Mouse (Mus musculus) retina, adult 2 months (tissue): ENCODE results near the gene Tacr2.

ENCODE experiments used
- DNase-seq: peaks from one replicate; pipeline ENCODE4 v3.0.0-alpha.2; 2012; ENCODE audit warnings: low read depth, low spot score

Gene Tacr2

GRCm38 (mm10) chr10:62300006-62300827 lies 48.0 kb downstream of the Tacr2 start:
- peak; percentile 93 for DNase-seq

DNA sequence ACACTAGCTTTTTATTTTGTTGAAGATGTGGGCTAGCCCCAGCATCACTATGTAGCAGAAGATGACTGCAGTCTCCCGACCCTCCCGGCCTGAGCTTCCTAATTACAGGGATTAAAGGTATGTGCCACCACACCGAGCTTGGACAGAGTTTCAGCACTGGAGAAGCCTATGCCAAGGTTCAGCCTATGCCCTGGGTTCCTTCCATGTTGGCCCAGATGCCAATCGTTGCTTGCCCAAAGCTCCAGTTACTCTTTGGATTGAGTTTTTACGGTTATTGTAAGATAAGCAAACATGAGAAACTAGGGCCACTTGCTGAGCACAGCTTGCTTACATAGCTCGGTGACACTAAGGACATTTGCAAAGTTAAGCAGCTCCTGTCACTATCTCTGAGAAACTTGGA lies 52.9 kb downstream of the Tacr2 start:
- no peak for DNase-seq

GRCm38 (mm10) chr10:62306483-62306882 lies 54.2 kb downstream of the Tacr2 start:
- DNase-seq, result no peak

GRCm38 (mm10) chr10:62308896-62309491 lies 56.8 kb downstream of the Tacr2 start:
- no peak for DNase-seq

- no peak for DNase-seq
Observed at GRCm38 (mm10) chr10:62309593-62309992, 57.4 kb downstream of the Tacr2 start.

DNA sequence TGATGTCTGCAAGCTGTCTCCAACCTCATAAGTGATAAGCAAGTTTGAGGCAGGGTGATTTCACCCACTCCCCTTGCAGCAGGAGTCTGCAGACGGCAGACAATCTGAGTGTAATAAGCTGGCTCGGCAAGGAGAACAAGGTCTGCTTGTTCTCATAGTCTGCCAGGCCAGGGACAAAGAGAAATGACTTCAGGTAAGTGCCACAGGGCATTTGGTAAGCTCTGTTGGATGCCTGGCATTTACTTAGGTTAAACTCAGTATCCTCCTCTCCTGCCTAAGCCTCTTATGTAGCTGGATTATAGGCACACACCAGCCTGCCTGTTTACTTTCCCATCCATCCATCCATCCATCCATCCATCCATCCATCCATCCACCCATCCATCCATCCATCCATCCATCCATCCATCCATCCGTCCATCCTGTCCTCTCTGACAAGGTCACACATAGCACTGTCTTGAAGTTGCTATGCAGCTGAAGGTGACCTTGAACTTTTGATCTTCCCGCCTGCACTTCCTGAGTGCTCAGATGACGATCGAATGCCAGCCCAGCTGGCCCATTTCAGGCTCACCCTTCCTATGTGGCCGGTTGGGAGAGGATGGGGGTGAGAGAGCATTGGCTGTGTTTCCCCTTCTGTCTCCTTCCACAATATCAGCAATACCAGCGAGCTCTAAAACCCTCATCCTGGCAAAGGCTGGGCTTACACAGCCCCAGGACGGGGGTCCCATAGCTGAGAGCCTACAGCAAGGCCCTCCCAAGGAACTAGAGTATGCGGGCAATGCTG lies 58.2 kb downstream of the Tacr2 start:
- DNase-seq, result peak; percentile 69

GRCm38 (mm10) chr10:62311464-62311863 lies 59.2 kb downstream of the Tacr2 start:
- DNase-seq, result no peak

DNA sequence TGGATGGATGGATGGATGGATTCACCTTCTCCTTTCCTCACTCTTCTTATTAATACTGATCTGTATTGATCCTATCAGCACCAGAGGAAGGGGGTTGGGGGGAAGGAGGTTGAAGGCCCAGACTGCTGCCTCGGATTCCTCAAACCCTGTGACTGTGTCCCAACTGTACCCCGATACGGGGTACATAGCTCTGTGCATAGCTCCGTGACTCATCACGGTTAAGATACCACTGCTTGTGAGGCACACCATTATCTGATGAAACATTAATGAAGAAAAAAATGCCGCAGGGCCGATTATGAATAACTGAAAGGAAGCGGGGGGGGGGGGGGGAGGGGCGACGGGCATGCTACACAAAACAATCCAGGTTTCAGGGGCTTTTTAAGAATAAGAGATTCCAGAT lies 60.9 kb downstream of the Tacr2 start:
- no peak for DNase-seq

- DNase-seq, result no peak
Observed at GRCm38 (mm10) chr10:62313885-62314424, 61.7 kb downstream of the Tacr2 start.
